In the genomic region with DNA sequence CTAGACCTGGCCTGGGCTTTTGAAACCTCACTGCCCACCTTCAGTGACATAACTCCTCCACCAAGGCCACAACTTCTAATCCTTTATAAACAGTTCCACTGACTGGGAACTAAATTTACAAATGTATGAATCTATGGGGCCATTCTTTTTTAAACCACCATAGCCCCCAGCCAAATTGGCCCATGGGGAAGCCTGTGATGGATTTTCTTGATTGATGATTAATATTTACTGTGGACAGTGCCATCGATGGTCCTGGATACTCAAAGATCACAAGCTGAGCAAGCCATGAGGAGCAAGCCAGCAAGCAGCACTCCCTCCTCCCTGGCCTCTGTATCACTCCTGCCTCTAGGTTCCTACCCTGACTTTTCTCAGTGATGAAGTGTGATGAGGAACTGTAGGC, we compare ENCODE assay signal across 31 mouse cellular contexts.
"Had no signal": no experiment of that assay in that cellular context is flagged by ENCODE, and none has a peak within 500 bp of the region (broad histone marks: within the 10 kb centered on the region; RNA-seq: fewer than 3 reads in every experiment).

No protein-coding gene starts in this region.

- H3K9ac ChIP-seq: limb, embryonic 12.5 days; limb, embryonic 13.5 days; limb, embryonic 15.5 days; liver, embryonic 12.5 days; liver, embryonic 13.5 days; liver, embryonic 14.5 days; liver, embryonic 15.5 days; liver, postnatal 0 days; lung, embryonic 14.5 days; lung, embryonic 15.5 days; midbrain, embryonic 12.5 days; midbrain, embryonic 13.5 days; midbrain, embryonic 15.5 days; neural tube, embryonic 12.5 days had no signal

- H3K36me3 ChIP-seq: limb, embryonic 10.5 days; limb, embryonic 12.5 days; limb, embryonic 13.5 days; limb, embryonic 15.5 days; liver, embryonic 12.5 days; liver, embryonic 13.5 days; liver, embryonic 15.5 days; lung, embryonic 15.5 days; midbrain, embryonic 10.5 days; midbrain, embryonic 12.5 days; midbrain, embryonic 13.5 days; midbrain, embryonic 15.5 days; neural tube, embryonic 12.5 days had no signal

- H3K4me1 ChIP-seq: liver, embryonic 12.5 days; liver, embryonic 13.5 days; liver, embryonic 15.5 days; lung, embryonic 15.5 days; midbrain, embryonic 10.5 days; midbrain, embryonic 13.5 days; midbrain, embryonic 15.5 days had no signal

- H3K9me3 ChIP-seq: limb, embryonic 10.5 days; limb, embryonic 12.5 days; limb, embryonic 13.5 days; limb, embryonic 15.5 days; liver, embryonic 12.5 days; liver, embryonic 13.5 days; liver, embryonic 15.5 days; lung, embryonic 15.5 days; megakaryocyte, embryonic 14.5 days; midbrain, embryonic 10.5 days; midbrain, embryonic 12.5 days; midbrain, embryonic 13.5 days; midbrain, embryonic 15.5 days; neural tube, embryonic 12.5 days had no signal

- H3K27me3 ChIP-seq: limb, embryonic 12.5 days; limb, embryonic 13.5 days; limb, embryonic 15.5 days; liver, embryonic 12.5 days; liver, embryonic 13.5 days; liver, embryonic 15.5 days; lung, embryonic 15.5 days; megakaryocyte, embryonic 14.5 days; midbrain, embryonic 12.5 days; midbrain, embryonic 13.5 days; midbrain, embryonic 15.5 days; neural tube, embryonic 12.5 days had no signal

- H3K4me2 ChIP-seq: limb, embryonic 12.5 days; limb, embryonic 13.5 days; limb, embryonic 15.5 days; liver, embryonic 12.5 days; liver, embryonic 13.5 days; liver, embryonic 15.5 days; lung, embryonic 14.5 days; lung, embryonic 15.5 days; midbrain, embryonic 12.5 days; midbrain, embryonic 13.5 days; midbrain, embryonic 15.5 days; neural tube, embryonic 12.5 days had no signal

- H3K27ac ChIP-seq: left cerebral cortex, adult 2 months; limb, embryonic 10.5 days; limb, embryonic 12.5 days; limb, embryonic 13.5 days; liver, embryonic 12.5 days; liver, embryonic 13.5 days; liver, embryonic 14.5 days; liver, embryonic 15.5 days; lung, embryonic 15.5 days; macrophage; midbrain, embryonic 10.5 days; midbrain, embryonic 12.5 days; midbrain, embryonic 13.5 days; midbrain, embryonic 15.5 days; neural tube, embryonic 12.5 days had no signal

- ATAC-seq: liver, embryonic 12.5 days; liver, postnatal 0 days; lung, postnatal 0 days; midbrain, embryonic 13.5 days; midbrain, embryonic 15.5 days; midbrain, embryonic 16.5 days had no signal

- H3K4me3 ChIP-seq: left cerebral cortex, adult 2 months; limb, embryonic 10.5 days; limb, embryonic 12.5 days; limb, embryonic 13.5 days; limb, embryonic 15.5 days; liver, embryonic 12.5 days; liver, embryonic 13.5 days; liver, embryonic 15.5 days; lung, embryonic 15.5 days; megakaryocyte, embryonic 14.5 days; midbrain, embryonic 10.5 days; midbrain, embryonic 12.5 days; midbrain, embryonic 13.5 days; midbrain, embryonic 15.5 days; myocyte; neural tube, embryonic 12.5 days had no signal

- DNase-seq: left cerebral cortex, postnatal 4 days; liver; liver, embryonic 13.5 days; liver, postnatal 0 days; lung, adult 18-20 months; lung, adult 2 months; lung, embryonic 14.5 days; lung, postnatal 10 days; lung, postnatal 14 days; lung, postnatal 36 days; lung, postnatal 4 days; midbrain, embryonic 14.5 days had no signal
